Mouse (Mus musculus): Measurements from ENCODE around the gene Cdc37.

- TF ChIP-seq CTCF (IDR thresholded peaks at IDR 0.05; ENCODE audit: insufficient read depth, low read length) (no peak), POLR2A (IDR thresholded peaks at IDR 0.05; ENCODE audit: borderline replicate concordance, extremely low read depth, low read depth, low read length) (no peak)
These were observed 35.7 kb upstream of the Cdc37 start for GRCm38 (mm10) chr9:21185436-21185835.

Data from lung, adult 2 months (tissue).